Mouse (Mus musculus) thymus, adult 2 months (tissue): Measurements from ENCODE around the gene Klk1b9. TPM values are rescaled to one million over a fixed set of nuclear protein-coding genes. Genes with fewer than 3 reads are reported as not detected.
"Not testable (repeated sequence)": the region's sequence is repeated elsewhere in the genome, so short reads cannot be mapped to it uniquely, and the experiment has no call there.

Experiments
- DNase-seq: peaks from one replicate; pipeline ENCODE4 v3.0.0; 2021
- H3K27ac ChIP-seq: fragments of 200-500 bp; 2 replicates; pipeline ENCODE4 v1.5.1; 2012; ENCODE audit warnings: low read length, control low read depth; ENCODE audit not compliant: control insufficient read depth, insufficient read depth
- H3K27me3 ChIP-seq: fragments of 200-500 bp; 2 replicates; pipeline ENCODE4 v1.6.1; 2012; ENCODE audit warnings: mild to moderate bottlenecking, low read length, moderate library complexity, mixed read lengths; ENCODE audit not compliant: control insufficient read depth, insufficient read depth
- H3K36me3 ChIP-seq: fragments of 200-500 bp; 2 replicates; pipeline ENCODE4 v1.6.1; 2012; ENCODE audit warnings: mild to moderate bottlenecking, low read length, moderate library complexity; ENCODE audit not compliant: control insufficient read depth, insufficient read depth
- H3K4me1 ChIP-seq: fragments of 200-500 bp; replicated peaks from 2 replicates; pipeline ENCODE4 v1.6.1; 2012; ENCODE audit warnings: low read length; ENCODE audit not compliant: control insufficient read depth, insufficient read depth
- H3K4me3 ChIP-seq: fragments of 200-500 bp; 2 replicates; pipeline ENCODE4 v1.5.1; 2012; ENCODE audit warnings: mild to moderate bottlenecking, low read length, control low read depth, moderate library complexity; ENCODE audit not compliant: control insufficient read depth, insufficient read depth
- CTCF ChIP-seq: fragments of 200-500 bp; IDR thresholded peaks from 2 replicates; pipeline ENCODE4 v1.5.1; 2012; ENCODE audit warnings: mild to moderate bottlenecking, control low read depth, low read length, moderate library complexity, borderline replicate concordance; ENCODE audit not compliant: control insufficient read depth, poor library complexity, insufficient read depth; ENCODE audit errors: extremely low read depth
- POLR2A ChIP-seq: fragments of 200-500 bp; IDR thresholded peaks from 2 replicates; pipeline ENCODE4 v1.6.1; 2012; ENCODE audit warnings: mild to moderate bottlenecking, low read length, control low read depth, moderate library complexity; ENCODE audit not compliant: control insufficient read depth, poor library complexity, insufficient read depth; ENCODE audit errors: extremely low read depth
- WGBS: fragments of 180-500 bp; shearing (Covaris S2); methylation state at CpG from one replicate; pipeline ENCODE4 v1.1.7; 2018; 5-methylcytosine and 5-hydroxymethylcytosine counted together
- polyA plus RNA-seq: library from polyadenylated mRNA; depleted of rRNA; stranded (reverse); fragments of >200 nt; gene quantifications from 2 replicates; pipeline ENCODE4 v1.2.3, GENCODE M21; 2012

Klk1b9 gene
- polyA plus RNA-seq, 1 experiment, result 2.3 TPM

DNA sequence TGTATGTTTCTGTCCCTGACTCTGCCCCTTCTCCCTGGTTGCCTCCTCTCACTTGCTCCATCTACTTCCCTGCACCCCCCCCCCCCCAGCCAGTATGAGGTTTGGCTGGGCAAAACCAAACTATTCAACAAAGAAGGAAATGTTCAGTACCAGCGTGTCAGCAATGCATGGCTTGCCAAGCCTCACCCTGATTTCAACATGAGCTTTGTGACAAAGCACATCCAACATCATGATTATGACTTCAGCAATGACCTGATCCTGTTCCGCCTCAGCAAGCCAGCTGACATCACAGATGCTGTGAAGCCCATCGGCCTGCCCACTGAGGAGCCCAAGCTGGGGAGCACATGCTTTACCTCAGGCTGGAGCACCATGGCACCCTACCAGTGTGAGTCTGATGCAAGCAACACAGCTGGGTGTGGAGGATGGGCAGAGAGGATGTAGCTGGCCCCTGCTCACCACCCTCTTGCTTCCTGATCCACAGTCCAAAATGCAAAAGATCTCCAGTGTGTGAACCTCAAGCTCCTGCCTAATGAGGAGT, 31.1 kb upstream of the Klk1b9 start:
- Histone ChIP-seq H3K4me3 (no peak overlapping the region), H3K36me3 (no peaks in the 10 kb centered on the region), H3K4me1 (no peaks in the 10 kb centered on the region; the same call in 1 of the 2 replicates), H3K27ac (no peak overlapping the region), H3K27me3 (no peaks in the 10 kb centered on the region)
- no peak for DNase-seq
- no peak for TF ChIP-seq POLR2A
- no peak for TF ChIP-seq CTCF
- WGBS, result 84% methylated on average over 3 of the region's 3 CpGs

DNA sequence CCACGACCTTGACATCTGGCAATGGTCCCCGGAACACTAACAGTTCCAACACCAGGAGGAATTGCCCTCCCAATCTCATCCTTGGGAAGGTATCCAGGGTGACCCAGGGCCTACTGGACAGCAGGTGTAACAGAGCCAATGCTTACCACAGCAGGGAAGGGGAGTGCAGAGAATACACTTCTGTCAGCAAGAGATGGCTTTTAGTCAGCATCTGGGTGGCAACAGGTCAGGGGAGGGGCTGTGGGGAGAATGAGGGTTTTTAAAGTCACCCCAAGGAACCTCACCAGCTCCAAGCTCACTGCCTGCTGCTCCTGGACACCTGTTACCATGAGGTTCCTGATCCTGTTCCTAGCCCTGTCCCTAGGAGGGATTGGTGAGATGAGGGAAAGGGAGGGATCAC, 25.5 kb upstream of the Klk1b9 start, which contains the start of gene Klk1b8:
Gene Klk1b8 (plus strand): TSS at position 301 of the 400 bp plus-strand sequence.
- H3K27me3 ChIP-seq, result no peaks in the 10 kb centered on the region
- TF ChIP-seq CTCF, result no peak
- TF ChIP-seq POLR2A, result no peak
- H3K4me3 ChIP-seq, result no peak within 1 kb of the TSS
- no peak within 1 kb of the TSS for H3K27ac ChIP-seq
- no peak for DNase-seq
- no peaks in the 10 kb centered on the region; the same call in 1 of the 2 replicates for H3K4me1 ChIP-seq
- 66% methylated on average over 2 of the region's 2 CpGs for WGBS
- no peaks in the 10 kb centered on the region for H3K36me3 ChIP-seq

DNA sequence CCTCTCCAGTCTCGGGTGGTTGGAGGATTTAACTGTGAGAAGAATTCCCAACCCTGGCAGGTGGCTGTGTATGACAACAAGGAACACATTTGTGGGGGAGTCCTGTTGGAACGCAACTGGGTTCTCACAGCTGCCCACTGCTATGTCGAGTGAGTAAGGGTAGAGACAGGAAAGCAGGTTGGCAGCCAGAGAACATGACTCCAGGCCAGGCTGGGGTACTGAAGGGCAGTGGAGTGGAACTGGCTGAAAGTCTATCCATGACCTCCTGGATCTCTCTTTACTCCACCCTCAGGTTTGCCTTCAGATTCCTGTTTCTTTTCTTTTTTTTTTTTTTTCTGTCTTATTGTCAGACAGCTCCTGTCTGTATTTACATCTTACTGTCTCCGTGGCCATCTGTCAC, 23.2 kb upstream of the Klk1b9 start:
- WGBS, result 74% methylated on average over 4 of the region's 4 CpGs
- H3K27ac ChIP-seq, result no peak overlapping the region
- TF ChIP-seq CTCF (no peak), POLR2A (no peak)
- no peak overlapping the region for H3K4me3 ChIP-seq
- DNase-seq, result no peak
- H3K36me3 ChIP-seq, result no peaks in the 10 kb centered on the region
- no peaks in the 10 kb centered on the region for H3K4me1 ChIP-seq
- H3K27me3 ChIP-seq, result no peaks in the 10 kb centered on the region

DNA sequence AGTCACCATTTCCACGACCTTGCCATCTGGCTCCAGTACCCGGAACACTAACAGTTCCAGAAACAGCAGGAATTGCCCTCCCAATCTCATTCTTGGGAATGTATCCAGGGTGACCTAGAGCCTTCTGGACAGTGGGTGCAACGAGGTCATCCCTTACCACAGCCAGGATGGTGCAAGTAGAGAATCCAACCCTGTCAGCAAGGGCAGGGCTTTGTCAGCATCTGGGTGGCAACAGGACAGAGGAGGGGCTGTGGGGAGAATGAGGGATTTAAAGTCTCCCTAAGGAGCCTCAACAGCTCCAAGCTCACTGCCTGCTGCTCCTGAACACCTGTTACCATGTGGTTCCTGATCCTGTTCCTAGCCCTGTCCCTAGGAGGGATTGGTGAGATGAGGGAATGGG, 9.4 kb upstream of the Klk1b9 start, which contains the start of gene Klk1b1:
Gene Klk1b1 (plus strand): TSS at position 301 of the 400 bp plus-strand sequence.
- Histone ChIP-seq H3K4me1 (no peaks in the 10 kb centered on the region), H3K4me3 (no peak within 1 kb of the TSS), H3K27ac (no peak within 1 kb of the TSS), H3K36me3 (no peaks in the 10 kb centered on the region), H3K27me3 (no peaks in the 10 kb centered on the region)
- WGBS, result 66% methylated on average over 3 of the region's 3 CpGs
- no peak for DNase-seq
- TF ChIP-seq POLR2A, result no peak
- no peak for TF ChIP-seq CTCF

DNA sequence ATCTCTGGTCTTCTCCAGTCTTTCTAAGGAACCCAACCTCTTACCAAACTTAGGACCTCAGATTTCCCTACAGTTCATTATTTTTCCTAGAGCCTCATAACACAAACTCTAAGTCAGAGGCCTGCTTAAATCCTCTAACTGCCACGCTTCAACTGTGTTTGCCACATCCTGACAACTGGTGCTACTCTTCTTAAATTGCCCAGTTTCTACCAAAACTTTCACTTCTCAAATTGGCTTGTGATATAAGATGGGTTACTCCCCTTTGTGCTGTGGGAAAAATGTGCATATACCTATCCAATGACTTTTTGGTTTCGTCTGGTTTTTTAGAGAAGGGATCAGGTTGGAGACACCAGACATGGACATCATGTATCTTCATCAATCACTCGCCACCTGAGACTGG, 8.8 kb upstream of the Klk1b9 start:
- TF ChIP-seq CTCF, result no peak
- no peak for TF ChIP-seq POLR2A
- 80% methylated on average over 3 of the region's 3 CpGs for WGBS
- no peak overlapping the region for H3K4me3 ChIP-seq
- H3K27ac ChIP-seq, result no peak overlapping the region
- DNase-seq, result no peak
- H3K27me3 ChIP-seq, result no peaks in the 10 kb centered on the region
- H3K36me3 ChIP-seq, result no peaks in the 10 kb centered on the region
- H3K4me1 ChIP-seq, result no peaks in the 10 kb centered on the region

DNA sequence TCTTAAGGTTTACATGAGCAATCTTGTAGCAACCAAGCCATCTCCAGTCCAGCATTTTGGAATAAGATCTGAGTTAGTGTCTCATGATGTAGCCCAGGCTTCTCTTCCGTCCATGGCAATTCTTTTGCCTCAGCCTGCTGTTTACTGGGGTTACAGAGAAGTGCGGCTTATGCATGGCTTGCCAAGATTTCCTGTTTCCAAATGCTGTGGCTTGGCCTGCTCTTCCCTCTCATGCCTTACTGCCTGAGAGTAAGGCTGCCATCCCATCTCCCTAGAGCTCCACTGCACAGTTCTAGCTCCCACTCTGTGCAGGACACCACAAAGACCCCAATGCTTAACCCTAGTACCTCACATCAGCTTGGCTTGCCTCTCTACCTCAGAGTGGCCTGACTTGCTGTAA, 8.2 kb upstream of the Klk1b9 start:
- Histone ChIP-seq H3K4me3 (no peak overlapping the region), H3K27me3 (no peaks in the 10 kb centered on the region), H3K4me1 (no peaks in the 10 kb centered on the region), H3K27ac (no peak overlapping the region), H3K36me3 (no peaks in the 10 kb centered on the region)
- no peak for DNase-seq
- TF ChIP-seq CTCF (no peak), POLR2A (no peak)
- 72% methylated on average over 2 of the region's 2 CpGs for WGBS

DNA sequence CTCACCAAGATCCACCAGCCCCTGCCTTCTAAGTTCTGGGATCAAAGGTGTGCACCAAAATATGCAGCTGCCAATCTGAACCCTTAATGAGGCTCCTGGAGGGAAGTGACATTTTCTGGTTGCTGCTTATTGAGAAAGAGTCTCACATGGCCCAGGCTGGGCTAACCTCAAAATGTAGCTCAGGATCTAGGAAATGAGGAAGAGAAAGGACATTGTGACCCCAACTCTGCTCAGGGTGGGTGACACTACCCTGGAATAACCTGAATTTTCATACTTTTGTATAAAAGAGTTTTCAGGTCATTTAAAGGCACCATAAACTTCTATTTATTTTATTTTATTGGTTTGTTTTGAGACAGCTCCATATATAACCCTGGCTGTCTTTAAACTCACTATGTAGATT, 9.8 kb downstream of the Klk1b9 start:
- no peak overlapping the region for H3K27ac ChIP-seq
- TF ChIP-seq CTCF, result no peak
- TF ChIP-seq POLR2A, result no peak
- no peak overlapping the region for H3K4me3 ChIP-seq
- H3K4me1 ChIP-seq, result no peaks in the 10 kb centered on the region
- no peak for DNase-seq
- no peaks in the 10 kb centered on the region for H3K27me3 ChIP-seq
- H3K36me3 ChIP-seq, result no peaks in the 10 kb centered on the region

DNA sequence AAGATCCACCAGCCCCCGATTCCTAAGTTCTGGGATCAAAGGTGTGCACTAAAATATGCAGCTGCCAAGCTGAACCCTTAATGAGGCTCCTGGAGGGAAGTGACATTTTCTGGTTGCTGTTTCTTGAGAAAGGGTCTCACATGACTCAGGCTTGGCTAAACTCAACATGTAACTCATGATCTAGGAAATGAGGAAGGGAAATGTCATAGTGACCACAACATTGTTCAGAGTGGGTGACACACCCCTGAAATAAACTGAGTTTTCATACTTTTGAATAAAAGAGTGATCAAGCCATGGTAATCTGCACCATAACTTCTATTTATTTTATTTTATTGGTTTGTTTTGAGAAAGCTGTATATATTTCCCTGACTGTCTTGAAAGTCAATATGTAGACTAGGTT, 19.0 kb downstream of the Klk1b9 start:
- 84% methylated on average over 1 of the region's 1 CpGs for WGBS
- not testable (repeated sequence) for H3K36me3 ChIP-seq, DNase-seq, H3K27me3 ChIP-seq, H3K4me3 ChIP-seq, H3K27ac ChIP-seq, H3K4me1 ChIP-seq

DNA sequence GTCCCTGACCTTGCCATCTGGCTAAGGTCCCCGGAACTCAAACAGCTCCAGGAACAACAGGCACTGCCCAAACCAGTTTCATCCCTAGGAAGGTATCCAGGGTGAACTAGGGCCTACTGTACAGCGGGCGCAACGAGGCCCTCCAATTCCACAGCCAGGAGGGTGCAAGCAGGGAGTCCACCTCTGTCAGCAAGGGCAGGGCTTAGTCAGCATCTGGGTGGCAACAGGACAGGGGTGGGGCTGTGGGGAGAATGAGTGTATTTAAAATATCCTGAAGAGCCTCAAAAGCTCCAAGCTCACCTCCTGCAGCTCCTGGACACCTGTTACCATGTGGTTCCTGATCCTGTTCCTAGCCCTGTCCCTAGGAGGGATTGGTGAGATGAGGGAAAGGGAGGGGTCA, 19.7 kb downstream of the Klk1b9 start, which contains the start of gene Klk1b11:
Gene Klk1b11 (plus strand): TSS at position 301 of the 400 bp plus-strand sequence.
- WGBS, result 89% methylated on average over 4 of the region's 4 CpGs
- not testable (repeated sequence) for H3K4me3 ChIP-seq, H3K4me1 ChIP-seq, H3K27me3 ChIP-seq, DNase-seq, H3K36me3 ChIP-seq, H3K27ac ChIP-seq
